Mouse (Mus musculus) CH12F3 (cell line): ENCODE data around the gene Rac1.
"Not testable (repeated sequence)": the region's sequence is repeated elsewhere in the genome, so short reads cannot be mapped to it uniquely, and the experiment has no call there.

Experiments used
- in situ Hi-C: fragments of 300-500 bp; cut with MboI; formaldehyde crosslinking; loops from 2 replicates; pipeline ENCODE4 v1.14.3; 2020; ENCODE audit warnings: low sequenced_read_pairs

Rac1 gene

GRCm38 (mm10) chr5:143526698-143527331 is 1.0 kb downstream of the Rac1 start:
- in situ Hi-C loops, result no loop called here

DNA sequence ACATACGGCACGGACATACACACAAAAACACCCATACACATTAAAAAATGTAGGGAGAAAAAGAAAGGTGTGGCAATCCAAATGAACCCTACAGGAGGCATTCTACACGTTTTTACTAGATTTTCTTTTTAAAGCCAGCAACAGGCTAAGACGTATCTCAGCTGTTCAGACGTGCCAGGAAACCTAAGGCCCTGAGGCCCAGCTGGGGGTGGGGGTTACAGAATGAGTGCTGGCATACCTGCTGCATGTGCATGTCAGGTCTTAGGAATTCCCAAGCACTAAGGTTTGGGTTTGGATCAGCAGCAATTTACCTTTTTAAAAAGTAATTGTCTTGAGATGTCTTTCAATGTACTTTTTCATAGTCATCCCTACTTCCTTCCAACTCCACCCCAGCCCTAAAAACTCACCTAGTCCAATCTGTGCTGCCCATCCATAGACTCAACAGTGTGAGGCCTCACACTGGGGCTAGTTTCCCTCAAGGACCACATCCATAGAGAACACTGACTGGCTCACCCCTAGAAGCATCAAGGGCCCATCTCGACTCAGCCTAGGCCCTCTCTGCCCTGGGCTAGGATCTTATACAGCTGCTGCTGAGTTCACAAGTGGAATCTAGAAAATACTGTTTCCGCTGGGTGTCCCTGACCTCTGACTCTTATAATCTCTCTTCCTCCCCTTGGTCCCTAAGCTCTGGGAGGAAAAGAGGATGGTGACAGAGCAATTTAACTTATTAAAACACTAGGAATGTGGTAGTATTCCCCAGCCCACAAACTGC is 2.2 kb downstream of the Rac1 start:
- in situ Hi-C loops, result no loop called here

DNA sequence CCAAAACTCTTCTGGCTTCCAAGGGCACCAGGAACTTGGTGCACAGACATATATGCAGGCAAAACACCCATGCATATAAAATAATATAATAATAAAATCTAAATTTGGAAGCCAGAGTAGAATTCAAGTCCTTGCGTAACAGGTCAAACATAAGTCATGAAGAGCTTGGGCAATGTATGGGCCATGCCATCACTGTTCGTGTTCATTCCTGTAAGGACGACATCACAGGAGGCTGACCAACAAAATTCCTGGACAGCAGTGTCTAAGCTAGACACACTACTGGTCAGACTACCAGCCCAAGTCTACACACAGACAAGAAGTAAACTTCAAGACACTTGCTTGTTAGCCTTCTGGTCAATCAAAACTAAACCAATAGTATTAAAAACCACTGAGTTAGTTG is 5.0 kb downstream of the Rac1 start:
- in situ Hi-C loops, result no loop called here

DNA sequence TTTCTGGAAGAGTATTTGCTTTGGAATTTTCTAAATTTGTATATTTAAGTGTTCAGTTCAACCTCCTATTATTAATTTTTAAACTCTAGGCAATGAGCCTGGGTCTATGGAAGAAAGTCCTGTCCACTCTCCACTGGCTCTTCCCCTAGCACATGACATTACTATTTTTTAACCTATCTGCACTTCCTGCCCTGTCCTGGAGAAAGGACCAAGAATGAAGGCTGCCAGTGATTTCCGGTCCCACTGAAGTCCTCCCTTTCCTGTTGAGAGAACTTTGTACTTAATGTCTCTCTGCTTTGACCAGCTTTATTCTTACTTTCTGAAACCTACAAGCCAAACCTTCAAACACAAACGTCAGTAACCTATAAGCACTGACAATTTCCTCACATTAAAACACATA is 7.4 kb downstream of the Rac1 start:
- in situ Hi-C loops, result no loop called here

DNA sequence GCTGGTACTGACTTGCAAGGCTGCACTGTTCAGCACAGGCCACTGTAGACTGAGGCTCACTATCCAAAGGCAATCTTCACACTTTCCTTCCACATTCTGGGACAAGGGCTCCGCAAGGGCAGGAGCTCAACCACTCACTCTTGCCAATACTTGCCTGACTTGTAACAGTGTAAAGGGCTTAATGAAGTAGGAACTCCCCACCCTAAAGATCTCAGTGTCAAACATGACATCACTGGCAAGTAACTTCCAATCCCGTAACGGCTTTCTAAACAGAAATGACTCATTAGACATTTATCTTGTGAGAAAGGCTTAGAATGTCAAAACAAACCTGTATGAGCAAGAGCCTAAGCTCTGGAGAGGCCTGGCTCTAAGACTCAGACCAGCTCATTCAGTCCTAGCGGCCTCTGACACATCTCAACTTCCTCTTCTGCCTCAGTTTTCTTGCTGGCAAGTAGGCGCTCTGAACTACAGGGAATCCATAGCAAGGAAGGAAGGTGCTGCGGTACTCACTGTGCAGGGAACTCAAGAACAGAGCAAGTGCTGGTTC is 9.7 kb downstream of the Rac1 start:
- in situ Hi-C loops, result no loop called here

- in situ Hi-C loops, result no loop called here
Observed at GRCm38 (mm10) chr5:143517436-143517835, 10.4 kb downstream of the Rac1 start.

DNA sequence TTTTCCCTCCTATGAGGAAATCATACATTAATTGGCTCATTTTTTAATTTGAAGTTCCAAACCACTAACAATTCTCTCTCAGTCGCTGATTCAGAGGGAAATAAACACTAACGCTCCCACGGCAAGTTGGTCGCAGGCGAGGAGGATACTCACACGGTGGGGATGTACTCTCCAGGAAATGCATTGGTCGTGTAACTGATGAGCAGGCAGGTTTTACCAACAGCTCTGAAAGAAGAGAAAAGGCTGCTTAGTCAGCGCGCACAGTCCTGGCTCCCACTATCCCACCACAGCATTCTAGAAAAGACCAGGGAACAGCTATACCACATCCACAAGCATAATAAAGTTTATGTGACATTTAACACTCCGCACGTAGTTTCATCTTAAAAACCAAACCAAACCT is 10.8 kb downstream of the Rac1 start:
- in situ Hi-C loops, result no loop called here

DNA sequence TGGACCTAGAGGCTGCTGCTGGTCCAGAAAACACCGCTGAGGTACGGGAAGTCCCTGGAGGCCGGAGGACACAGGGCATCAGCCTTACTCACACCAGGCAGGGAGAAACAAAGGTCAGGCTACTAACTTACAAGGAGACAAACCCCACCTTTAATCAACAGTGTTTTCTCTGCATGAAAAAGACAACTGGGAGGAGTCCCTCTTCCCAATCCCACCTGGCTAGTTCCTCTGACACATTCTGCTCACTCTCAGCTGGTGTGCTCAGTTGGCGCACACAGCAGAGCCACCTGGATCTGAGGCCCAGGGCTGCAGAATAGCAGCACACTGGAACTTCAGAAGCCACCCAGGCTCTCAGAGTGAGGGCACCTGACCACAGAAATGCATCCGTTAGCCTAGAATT is 13.0 kb downstream of the Rac1 start:
- in situ Hi-C loops, result no loop called here

DNA sequence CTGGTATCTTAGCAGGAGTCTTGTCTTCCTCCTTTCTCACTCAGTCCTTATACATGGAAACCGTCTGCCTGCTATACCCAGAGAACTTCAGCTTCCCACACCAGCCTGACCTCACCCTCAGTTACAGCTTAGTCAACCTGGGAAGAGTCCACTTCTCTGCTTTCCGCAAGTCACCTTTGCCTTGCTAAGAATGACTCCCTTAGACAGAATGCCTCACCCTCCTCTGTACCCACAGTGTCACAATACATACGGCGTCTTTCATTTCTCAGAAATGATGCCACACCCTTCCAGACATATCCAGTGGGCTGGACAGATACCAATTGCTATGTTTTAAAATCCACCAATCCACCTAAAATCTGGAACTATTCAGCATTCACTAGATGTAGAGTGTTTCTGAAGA is 15.5 kb downstream of the Rac1 start:
- in situ Hi-C loops, result no loop called here

GRCm38 (mm10) chr5:143511577-143511976 is 16.3 kb downstream of the Rac1 start:
- in situ Hi-C loops, result no loop called here

GRCm38 (mm10) chr5:143509737-143510136 is 18.1 kb downstream of the Rac1 start:
- in situ Hi-C loops, result no loop called here

DNA sequence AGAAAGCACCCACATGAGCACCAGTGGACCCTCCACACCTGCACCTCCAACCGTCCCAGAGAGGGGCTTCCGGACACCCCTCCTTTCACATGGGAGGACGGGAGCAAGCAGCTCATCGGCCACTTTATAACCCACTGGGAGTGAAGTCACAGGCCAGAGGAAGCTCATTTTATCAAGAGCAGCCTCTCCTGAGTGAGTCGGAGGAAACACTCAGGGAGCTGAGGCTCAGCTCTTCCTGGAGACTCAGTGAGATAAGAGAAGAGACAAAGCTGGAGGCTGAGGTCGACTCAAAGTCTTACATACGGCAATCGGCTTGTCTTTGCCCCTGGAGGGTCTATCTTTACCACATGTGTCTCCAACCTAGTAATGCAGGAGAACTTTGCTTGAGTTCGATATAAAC is 18.5 kb downstream of the Rac1 start:
- in situ Hi-C loops, result no loop called here

DNA sequence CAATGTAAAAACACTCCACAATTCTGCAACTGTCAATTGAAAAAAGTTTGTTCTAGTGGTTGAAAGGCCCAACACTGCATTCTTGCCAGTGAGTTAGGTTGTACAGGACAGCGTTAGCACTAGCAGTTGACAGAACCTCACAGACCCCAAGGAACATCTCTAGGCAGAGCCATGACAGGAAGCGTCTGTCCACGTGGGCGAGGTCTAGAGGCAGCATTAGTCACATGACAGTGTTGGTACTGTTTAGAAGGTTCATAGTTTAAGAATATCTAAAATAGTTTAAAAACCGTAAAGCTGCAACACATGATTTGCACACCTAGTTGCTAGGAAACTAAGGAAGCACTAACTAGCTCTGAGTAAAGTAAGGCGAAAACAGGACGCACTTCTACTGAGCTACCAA is 22.3 kb downstream of the Rac1 start:
- in situ Hi-C loops, result no loop called here

- in situ Hi-C loops, result no loop called here
Observed at GRCm38 (mm10) chr5:143505056-143505455, 22.8 kb downstream of the Rac1 start.

DNA sequence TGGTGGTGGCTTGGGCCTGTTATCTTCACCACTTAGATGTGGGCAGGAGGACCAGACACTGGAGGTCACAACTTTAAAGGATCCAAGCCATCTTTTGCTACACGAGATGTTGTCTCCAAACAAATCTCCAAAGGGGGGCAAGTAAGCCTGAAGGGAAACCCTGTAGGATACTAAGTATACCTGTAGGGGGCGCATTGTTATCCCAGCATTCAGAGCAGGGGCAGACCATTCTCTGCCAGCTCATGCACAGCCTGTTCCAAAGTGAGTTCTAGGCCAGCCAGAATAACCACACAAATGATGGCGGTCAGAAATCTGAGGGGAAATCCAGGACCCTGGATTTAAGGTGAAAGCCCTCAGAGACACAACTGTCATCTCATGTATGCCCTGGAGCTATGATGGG is 23.4 kb downstream of the Rac1 start:
- in situ Hi-C loops, result no loop called here

DNA sequence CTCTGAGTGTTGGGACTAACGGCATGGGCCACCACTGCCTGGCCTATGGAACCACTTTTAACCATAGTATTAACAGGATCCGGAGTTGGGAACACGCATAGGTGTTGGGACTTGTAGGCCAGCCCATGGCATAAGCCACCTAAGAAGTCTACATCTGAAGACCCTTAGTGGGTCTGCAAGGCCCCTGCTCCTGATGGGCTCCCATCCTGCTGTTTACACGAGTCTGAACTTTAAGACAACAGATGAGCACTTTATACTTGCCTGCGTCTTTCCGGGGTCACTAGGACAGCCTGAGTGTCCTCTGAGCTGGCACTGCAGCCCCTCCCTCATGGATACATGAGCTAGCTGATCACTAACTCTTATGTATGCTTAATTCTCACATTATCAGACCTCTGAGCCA is 24.1 kb downstream of the Rac1 start:
- in situ Hi-C loops, result no loop called here

DNA sequence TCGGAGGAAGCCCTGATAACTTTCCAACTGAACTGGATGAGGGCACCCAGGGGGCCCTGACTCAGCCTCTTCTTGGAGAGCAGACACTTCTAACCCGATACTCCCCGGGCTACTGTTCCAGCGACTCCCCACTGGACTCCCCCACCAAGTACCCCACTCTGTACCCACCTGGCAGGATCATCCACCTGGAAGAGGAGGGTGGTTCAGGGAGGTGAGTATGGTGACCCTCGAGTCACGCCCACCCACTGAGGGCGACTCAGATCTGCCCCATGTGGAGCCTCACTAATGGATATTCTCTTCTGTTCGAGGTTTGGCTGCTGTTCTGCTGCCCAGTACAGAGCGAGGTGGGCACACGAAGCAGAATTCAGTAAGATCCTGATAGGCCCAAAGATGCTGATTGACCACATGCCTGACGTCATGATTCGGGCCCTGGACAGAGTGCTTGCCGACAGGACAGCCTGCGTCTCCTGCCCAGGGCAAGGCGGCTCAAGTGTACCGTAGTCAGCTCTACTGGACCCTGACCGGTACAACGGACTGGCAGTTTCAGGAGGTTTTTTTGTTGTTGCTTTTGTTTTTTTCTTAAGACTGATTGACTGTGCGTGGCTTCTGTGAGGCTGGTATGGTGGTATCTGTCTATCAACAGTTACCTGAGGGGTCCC is 24.8 kb downstream of the Rac1 start:
- in situ Hi-C loops, result no loop called here

- in situ Hi-C loops, result no loop called here
Observed at GRCm38 (mm10) chr5:143501649-143502048, 26.2 kb downstream of the Rac1 start.

GRCm38 (mm10) chr5:143501140-143501539 is 26.7 kb downstream of the Rac1 start:
- in situ Hi-C loops, result no loop called here

- in situ Hi-C loops, result not testable (repeated sequence)
Observed at GRCm38 (mm10) chr5:143500711-143501110, 27.1 kb downstream of the Rac1 start.

DNA sequence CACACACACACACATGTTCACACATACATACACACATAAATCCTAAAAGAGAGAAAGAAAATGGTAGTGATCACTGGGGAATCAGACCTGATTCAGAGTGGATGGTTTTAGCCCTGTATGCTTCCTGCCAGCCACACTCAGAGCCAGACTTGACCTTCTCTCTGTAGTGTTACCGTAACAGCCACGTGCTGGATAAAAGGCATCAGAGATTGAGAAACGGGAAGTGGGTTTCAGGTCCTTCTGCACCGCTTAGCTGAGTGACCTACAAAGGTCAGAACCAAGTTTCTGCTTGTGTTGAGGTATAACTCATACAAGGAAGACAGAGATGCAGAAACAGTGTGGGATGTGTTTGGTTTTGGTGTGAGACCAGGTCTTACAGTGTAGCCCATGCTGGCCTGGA is 28.1 kb downstream of the Rac1 start:
- in situ Hi-C loops, result no loop called here

DNA sequence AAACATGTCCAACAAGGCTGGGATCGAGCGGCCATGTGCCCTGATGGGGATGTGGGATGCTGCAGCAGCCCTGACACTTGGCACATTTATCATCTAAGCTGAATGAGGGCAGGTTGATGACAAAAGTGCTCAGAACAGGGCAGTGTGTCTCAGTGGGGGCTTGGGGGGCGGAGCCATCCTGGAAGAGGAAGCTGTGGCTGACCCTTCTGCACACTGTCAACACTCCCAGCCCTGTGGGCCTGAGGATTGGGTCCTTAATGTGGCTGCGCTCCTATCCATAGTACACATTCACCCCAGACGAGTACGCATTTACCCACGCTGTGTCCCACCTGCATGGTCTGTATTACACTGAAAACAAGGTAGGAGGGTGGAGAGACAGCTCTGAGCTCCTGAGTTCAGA is 28.6 kb downstream of the Rac1 start:
- in situ Hi-C loops, result no loop called here
